Mouse (Mus musculus) thymus, adult 2 months (tissue): ENCODE results near the gene Piwil4. TPM values are rescaled to one million over a fixed set of nuclear protein-coding genes. Genes with fewer than 3 reads are reported as not detected.

Experiments used
- DNase-seq: peaks from one replicate; pipeline ENCODE4 v3.0.0; 2021
- H3K27ac ChIP-seq: fragments of 200-500 bp; 2 replicates; pipeline ENCODE4 v1.5.1; 2012; ENCODE audit warnings: low read length, control low read depth; ENCODE audit not compliant: control insufficient read depth, insufficient read depth
- H3K27me3 ChIP-seq: fragments of 200-500 bp; 2 replicates; pipeline ENCODE4 v1.6.1; 2012; ENCODE audit warnings: mild to moderate bottlenecking, low read length, moderate library complexity, mixed read lengths; ENCODE audit not compliant: control insufficient read depth, insufficient read depth
- H3K36me3 ChIP-seq: fragments of 200-500 bp; 2 replicates; pipeline ENCODE4 v1.6.1; 2012; ENCODE audit warnings: mild to moderate bottlenecking, low read length, moderate library complexity; ENCODE audit not compliant: control insufficient read depth, insufficient read depth
- H3K4me1 ChIP-seq: fragments of 200-500 bp; replicated peaks from 2 replicates; pipeline ENCODE4 v1.6.1; 2012; ENCODE audit warnings: low read length; ENCODE audit not compliant: control insufficient read depth, insufficient read depth
- H3K4me3 ChIP-seq: fragments of 200-500 bp; 2 replicates; pipeline ENCODE4 v1.5.1; 2012; ENCODE audit warnings: mild to moderate bottlenecking, low read length, control low read depth, moderate library complexity; ENCODE audit not compliant: control insufficient read depth, insufficient read depth
- CTCF ChIP-seq: fragments of 200-500 bp; IDR thresholded peaks from 2 replicates; pipeline ENCODE4 v1.5.1; 2012; ENCODE audit warnings: mild to moderate bottlenecking, control low read depth, low read length, moderate library complexity, borderline replicate concordance; ENCODE audit not compliant: control insufficient read depth, poor library complexity, insufficient read depth; ENCODE audit errors: extremely low read depth
- POLR2A ChIP-seq: fragments of 200-500 bp; IDR thresholded peaks from 2 replicates; pipeline ENCODE4 v1.6.1; 2012; ENCODE audit warnings: mild to moderate bottlenecking, low read length, control low read depth, moderate library complexity; ENCODE audit not compliant: control insufficient read depth, poor library complexity, insufficient read depth; ENCODE audit errors: extremely low read depth
- WGBS: fragments of 180-500 bp; shearing (Covaris S2); methylation state at CpG from one replicate; pipeline ENCODE4 v1.1.7; 2018; 5-methylcytosine and 5-hydroxymethylcytosine counted together
- polyA plus RNA-seq: library from polyadenylated mRNA; depleted of rRNA; stranded (reverse); fragments of >200 nt; gene quantifications from 2 replicates; pipeline ENCODE4 v1.2.3, GENCODE M21; 2012

Gene Piwil4
- polyA plus RNA-seq, 1 experiment = 1.0 TPM

DNA sequence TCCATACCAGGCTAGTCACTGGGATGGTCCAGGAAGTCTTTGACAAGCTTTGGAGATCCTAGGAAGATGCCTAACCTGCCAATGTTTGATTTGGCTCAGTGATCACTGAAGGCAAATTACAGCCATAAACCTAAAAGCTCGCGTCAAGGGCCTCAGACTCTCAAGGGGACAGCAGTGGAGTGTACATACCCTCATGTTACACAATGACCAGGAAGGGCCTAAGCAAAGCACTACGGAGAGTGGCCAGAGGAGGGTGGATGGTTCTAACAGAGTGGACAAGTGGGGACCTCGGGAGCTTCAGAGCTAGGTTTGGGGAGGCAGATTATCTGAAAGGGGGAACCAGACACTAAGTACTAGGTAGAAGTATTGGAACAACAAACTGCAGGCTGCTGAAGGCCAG, 13.9 kb downstream of the Piwil4 start:
- H3K27ac ChIP-seq = no peak overlapping the region
- H3K4me1 ChIP-seq = peaks cover 6% of the 10 kb centered on the region; the same call in 1 of the 2 replicates
- no peak for DNase-seq
- H3K4me3 ChIP-seq = no peak overlapping the region
- TF ChIP-seq CTCF (no peak), POLR2A (no peak)
- 96% methylated on average over 4 of the region's 4 CpGs for WGBS
- no peaks in the 10 kb centered on the region for H3K27me3 ChIP-seq
- no peaks in the 10 kb centered on the region for H3K36me3 ChIP-seq

DNA sequence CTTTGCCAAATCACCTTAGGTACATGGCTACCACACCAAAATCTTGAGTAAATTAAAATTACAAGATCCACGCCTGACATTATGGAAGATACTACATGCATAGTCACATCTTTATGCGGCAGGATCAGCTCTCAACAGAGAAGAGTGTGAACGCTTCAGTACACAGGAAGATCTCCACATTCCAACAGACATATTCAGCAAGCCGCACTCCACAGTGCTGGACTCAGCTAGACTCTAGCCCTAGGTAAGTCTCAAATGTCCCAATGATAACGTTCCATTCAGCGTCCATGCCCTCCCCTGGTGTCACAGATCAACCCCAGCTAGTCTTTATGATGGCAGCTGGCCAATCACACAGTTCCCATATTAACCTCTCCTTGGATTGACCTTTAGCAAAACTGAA, 14.5 kb downstream of the Piwil4 start:
- H3K27me3 ChIP-seq = no peaks in the 10 kb centered on the region
- no peaks in the 10 kb centered on the region for H3K36me3 ChIP-seq
- no peak overlapping the region for H3K4me3 ChIP-seq
- no peak for DNase-seq
- TF ChIP-seq POLR2A (no peak), CTCF (no peak)
- WGBS = 93% methylated on average over 6 of the region's 6 CpGs
- no peak overlapping the region for H3K27ac ChIP-seq
- H3K4me1 ChIP-seq = peaks cover 3% of the 10 kb centered on the region; the same call in 1 of the 2 replicates

DNA sequence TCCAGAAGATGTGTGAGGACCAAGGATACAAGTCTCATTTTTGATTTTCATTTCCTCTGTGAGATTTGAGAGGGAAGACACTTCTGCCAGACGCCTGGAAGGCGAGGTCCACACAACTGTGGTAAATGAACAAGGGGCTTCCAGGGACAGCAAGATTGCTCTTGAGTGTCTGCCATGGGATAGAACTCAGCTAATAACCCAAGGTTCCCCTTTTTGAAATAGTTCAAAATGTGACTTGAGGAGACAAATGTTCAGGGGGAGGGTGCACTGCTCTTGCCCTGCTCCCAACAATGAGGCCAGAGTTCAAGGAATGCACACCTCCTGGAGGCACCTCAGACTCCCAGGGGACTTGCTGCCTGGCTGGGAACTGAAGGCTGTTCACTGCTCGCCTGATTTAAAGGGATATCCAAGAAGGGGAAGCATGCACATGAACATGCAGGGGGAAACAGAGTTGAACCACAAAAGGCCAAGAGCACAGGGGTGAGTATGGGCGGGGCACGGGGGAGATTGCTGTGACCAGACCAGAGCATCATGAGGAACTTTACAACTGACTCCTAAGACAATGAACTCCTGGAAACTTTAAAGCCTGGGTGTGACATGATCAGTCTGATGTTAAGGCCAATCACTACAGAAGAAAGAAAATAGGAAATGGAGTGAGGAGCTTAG, 15.6 kb downstream of the Piwil4 start:
- Histone ChIP-seq H3K4me3 (no peak overlapping the region), H3K36me3 (no peaks in the 10 kb centered on the region), H3K27me3 (no peaks in the 10 kb centered on the region), H3K4me1 (no peaks in the 10 kb centered on the region), H3K27ac (no peak overlapping the region)
- WGBS = 41% methylated on average over 5 of the region's 5 CpGs
- DNase-seq = no peak
- TF ChIP-seq POLR2A (no peak), CTCF (no peak)

DNA sequence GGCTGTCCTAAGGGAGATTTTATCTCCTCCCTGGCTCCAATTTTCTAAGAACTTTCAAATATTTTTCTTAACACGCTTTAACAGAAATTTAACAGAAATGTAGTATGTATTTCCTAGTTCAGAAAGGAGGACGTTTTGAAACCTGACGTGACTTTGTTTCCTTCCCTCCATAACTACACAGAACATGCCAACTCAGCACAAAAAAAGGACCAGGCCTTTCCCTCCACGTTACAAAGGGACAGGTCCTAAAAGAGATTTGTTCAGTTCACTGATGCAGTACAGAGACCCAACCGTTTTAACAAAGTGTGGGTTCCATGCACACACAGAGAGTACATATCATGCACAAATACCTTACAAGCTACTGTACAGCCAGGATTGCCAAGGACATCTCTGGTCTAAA, 18.9 kb downstream of the Piwil4 start:
- Histone ChIP-seq H3K27me3 (no peaks in the 10 kb centered on the region), H3K36me3 (no peaks in the 10 kb centered on the region), H3K27ac (no peak overlapping the region), H3K4me1 (peaks cover 5% of the 10 kb centered on the region; the same call in 1 of the 2 replicates), H3K4me3 (no peak overlapping the region)
- no peak for TF ChIP-seq CTCF
- TF ChIP-seq POLR2A = no peak
- WGBS = 88% methylated on average over 5 of the region's 5 CpGs
- no peak for DNase-seq

DNA sequence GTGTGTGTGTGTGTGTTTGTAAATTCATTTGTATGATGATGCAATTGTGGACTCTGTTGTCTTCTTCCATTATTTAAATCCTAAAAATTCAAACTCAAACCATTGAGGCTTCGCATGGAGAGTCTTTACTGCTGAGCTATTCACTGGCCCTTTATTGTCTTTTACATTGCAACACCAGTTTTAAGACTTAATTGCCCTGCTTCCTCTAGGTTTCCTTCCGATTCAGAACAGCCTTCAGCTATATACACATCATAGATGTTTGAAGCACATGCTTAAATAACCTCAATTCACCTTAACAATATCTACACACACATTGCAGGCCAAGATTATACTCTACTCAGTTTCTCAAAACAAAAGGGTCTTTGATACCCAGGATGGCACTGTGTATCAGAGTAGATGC, 20.1 kb downstream of the Piwil4 start:
- DNase-seq = no peak
- H3K27me3 ChIP-seq = no peaks in the 10 kb centered on the region
- no peaks in the 10 kb centered on the region for H3K36me3 ChIP-seq
- H3K4me3 ChIP-seq = no peak overlapping the region
- whole genome bisulfite sequencing = 97% methylated on average over 2 of the region's 2 CpGs
- no peak overlapping the region for H3K27ac ChIP-seq
- TF ChIP-seq POLR2A = no peak
- no peak for TF ChIP-seq CTCF
- peaks cover 5% of the 10 kb centered on the region; the same call in 1 of the 2 replicates for H3K4me1 ChIP-seq

DNA sequence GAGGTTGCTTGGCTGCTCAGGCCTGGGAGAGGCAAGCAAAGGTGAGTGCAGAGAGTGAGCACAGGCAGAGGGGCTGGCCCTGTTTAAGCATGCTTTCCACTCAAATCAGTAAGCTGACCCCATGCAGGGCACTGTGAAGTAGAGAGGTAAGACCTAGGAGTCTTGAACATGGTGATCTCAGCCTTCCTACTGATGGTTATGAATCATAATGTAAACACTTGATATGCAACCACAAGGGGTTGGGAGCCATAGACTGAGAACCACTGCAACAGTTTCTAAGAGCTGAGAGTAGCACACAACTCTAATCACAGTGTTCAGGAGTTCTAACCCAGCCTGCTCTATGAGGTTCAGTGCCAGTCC, 22.2 kb downstream of the Piwil4 start:
- no peak for DNase-seq
- Histone ChIP-seq H3K36me3 (no peaks in the 10 kb centered on the region), H3K27me3 (no peaks in the 10 kb centered on the region), H3K27ac (peak overlapping the region; percentile 28; the same call in 1 of the 2 replicates), H3K4me3 (no peak overlapping the region), H3K4me1 (peaks cover 5% of the 10 kb centered on the region; the same call in 1 of the 2 replicates)
- TF ChIP-seq CTCF (no peak), POLR2A (no peak)

DNA sequence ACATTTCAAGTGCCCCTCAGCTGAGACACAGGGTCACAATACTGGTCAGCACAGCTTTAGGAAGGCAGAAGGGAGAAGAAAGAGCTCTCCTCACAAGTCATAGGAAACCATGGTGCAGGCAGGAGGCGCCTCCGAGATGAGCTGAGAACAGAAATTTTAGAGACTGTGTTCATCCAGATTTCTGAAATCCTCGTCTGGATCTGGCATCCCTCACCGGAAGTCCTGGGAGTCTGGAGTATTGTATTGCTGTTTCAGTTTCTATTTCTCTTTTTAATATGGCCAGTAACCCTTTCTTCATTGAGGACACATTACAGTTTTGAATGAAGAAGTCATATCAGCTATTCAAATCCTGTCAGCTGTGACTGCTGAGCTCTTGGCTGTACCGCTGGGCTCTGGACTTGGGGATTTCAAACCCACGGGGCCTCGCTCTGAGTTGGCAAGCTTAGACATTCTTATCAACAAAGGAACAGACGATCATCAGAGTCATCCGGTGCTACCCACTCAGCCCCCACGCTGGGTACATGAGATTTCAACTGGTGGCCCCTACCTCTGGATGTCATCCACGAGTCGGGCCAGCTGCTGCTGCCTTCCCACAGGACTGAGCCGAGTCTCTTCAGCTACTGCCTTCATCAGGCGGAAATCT, 22.7 kb downstream of the Piwil4 start:
- no peaks in the 10 kb centered on the region for H3K27me3 ChIP-seq
- H3K36me3 ChIP-seq = no peaks in the 10 kb centered on the region
- peak overlapping the region; percentile 28; the same call in 1 of the 2 replicates for H3K27ac ChIP-seq
- 32% methylated on average over 14 of the region's 14 CpGs for WGBS
- DNase-seq = no peak
- TF ChIP-seq POLR2A = no peak
- no peak overlapping the region for H3K4me3 ChIP-seq
- H3K4me1 ChIP-seq = peaks cover 5% of the 10 kb centered on the region; the same call in 1 of the 2 replicates
